Comparison of ENCODE assay signal across 17 mouse cellular contexts in genomic region chr19:3449248-3449647, GRCm38 (mm10). TPM values are rescaled to one million over a fixed set of nuclear protein-coding genes. Genes with fewer than 3 reads are reported as not detected.
DNase-seq lines count a peak whose midpoint lies in the region; ATAC-seq lines count a peak whose summit lies in the region.
"Had no signal": no experiment of that assay in that cellular context is flagged by ENCODE, and none has a peak within 500 bp of the region (broad histone marks: within the 10 kb centered on the region; RNA-seq: fewer than 3 reads in every experiment).

No protein-coding gene starts in this region.

- peaks cover 10% of the 10 kb centered on the region for H3K4me1 ChIP-seq in heart, embryonic 12.5 days (replicated peaks)
- H3K4me1 ChIP-seq in megakaryocyte, embryonic 14.5 days = peaks cover 21% of the 10 kb centered on the region
- H3K4me1 ChIP-seq in lung, embryonic 16.5 days (replicated peaks; ENCODE audit: control insufficient read depth, insufficient read depth, low read length) = no peaks in the 10 kb centered on the region
- no peaks in the 10 kb centered on the region for H3K4me1 ChIP-seq in forebrain, embryonic 11.5 days (replicated peaks; ENCODE audit: control insufficient read depth, insufficient read depth, low read length)
- H3K4me1 ChIP-seq: forebrain, embryonic 10.5 days had no signal

- H3K4me2 ChIP-seq in heart, embryonic 12.5 days = no peak overlapping the region
- no peak overlapping the region for H3K4me2 ChIP-seq in lung, embryonic 16.5 days (ENCODE audit: low read depth, low read length)
- no peak overlapping the region for H3K4me2 ChIP-seq in forebrain, embryonic 11.5 days (ENCODE audit: low read depth, low read length, severe bottlenecking)
- H3K4me2 ChIP-seq: limb, embryonic 13.5 days; midbrain, embryonic 12.5 days had no signal

- H3K27me3 ChIP-seq in heart, embryonic 12.5 days (replicated peaks) = no peaks in the 10 kb centered on the region
- peaks cover 6% of the 10 kb centered on the region for H3K27me3 ChIP-seq in megakaryocyte, embryonic 14.5 days (replicated peaks)
- no peaks in the 10 kb centered on the region for H3K27me3 ChIP-seq in lung, embryonic 16.5 days (ENCODE audit: control insufficient read depth, insufficient read depth, low read depth, low read length)
- H3K27me3 ChIP-seq in forebrain, embryonic 11.5 days (ENCODE audit: control insufficient read depth, insufficient read depth, low read length) = no peaks in the 10 kb centered on the region
- H3K27me3 ChIP-seq: limb, embryonic 13.5 days; midbrain, embryonic 12.5 days had no signal

- H3K36me3 ChIP-seq in heart, embryonic 12.5 days = peaks cover 10% of the 10 kb centered on the region; the same call in 1 of the 2 replicates
- H3K36me3 ChIP-seq in megakaryocyte, embryonic 14.5 days (replicated peaks; ENCODE audit: low read length) = peaks cover 17% of the 10 kb centered on the region
- H3K36me3 ChIP-seq in lung, embryonic 16.5 days (ENCODE audit: control insufficient read depth, insufficient read depth, low read length) = peaks cover 3% of the 10 kb centered on the region; the same call in 1 of the 2 replicates
- H3K36me3 ChIP-seq in forebrain, embryonic 11.5 days (ENCODE audit: control insufficient read depth, insufficient read depth, low read length) = peaks cover 2% of the 10 kb centered on the region; the same call in 1 of the 2 replicates

- peaks cover 5% of the 10 kb centered on the region; the same call in 1 of the 2 replicates for H3K9me3 ChIP-seq in heart, embryonic 12.5 days (replicated peaks)
- H3K9me3 ChIP-seq in megakaryocyte, embryonic 14.5 days = peaks cover 4% of the 10 kb centered on the region
- H3K9me3 ChIP-seq in lung, embryonic 16.5 days (ENCODE audit: control insufficient read depth, low read length) = no peaks in the 10 kb centered on the region
- H3K9me3 ChIP-seq in forebrain, embryonic 11.5 days (ENCODE audit: control insufficient read depth, low read length) = no peaks in the 10 kb centered on the region
- H3K9me3 ChIP-seq: heart, embryonic 10.5 days; limb, embryonic 13.5 days had no signal

- H3K27ac ChIP-seq in heart, embryonic 12.5 days (ENCODE audit: poor library complexity, severe bottlenecking) = no peak overlapping the region
- peak overlapping the region; percentile 10; the same call in 1 of the 2 replicates for H3K27ac ChIP-seq in lung, embryonic 16.5 days (ENCODE audit: low read length)
- H3K27ac ChIP-seq in forebrain, embryonic 11.5 days (ENCODE audit: low read depth, low read length) = no peak overlapping the region
- H3K27ac ChIP-seq: forebrain, embryonic 10.5 days; heart, embryonic 10.5 days; limb, embryonic 13.5 days; midbrain, embryonic 12.5 days had no signal

- no peak overlapping the region for H3K9ac ChIP-seq in heart, embryonic 12.5 days
- no peak overlapping the region for H3K9ac ChIP-seq in lung, embryonic 16.5 days (ENCODE audit: low read length)
- no peak overlapping the region for H3K9ac ChIP-seq in forebrain, embryonic 11.5 days (ENCODE audit: low read length)
- H3K9ac ChIP-seq: limb, embryonic 13.5 days; midbrain, embryonic 12.5 days had no signal

- 58% methylated on average over 3 of the region's 3 CpGs for WGBS in heart, embryonic 12.5 days
- WGBS in lung, embryonic 16.5 days = 47% methylated on average over 3 of the region's 3 CpGs
- WGBS in forebrain, embryonic 11.5 days = 75% methylated on average over 3 of the region's 3 CpGs

- H3K4me3 ChIP-seq in heart, embryonic 12.5 days = no peak overlapping the region
- H3K4me3 ChIP-seq in megakaryocyte, embryonic 14.5 days (replicated peaks) = peak overlapping the region; percentile 4
- no peak overlapping the region for H3K4me3 ChIP-seq in lung, embryonic 16.5 days (ENCODE audit: low read length)
- H3K4me3 ChIP-seq in forebrain, embryonic 11.5 days (ENCODE audit: low read depth, low read length) = no peak overlapping the region
- H3K4me3 ChIP-seq: forebrain, embryonic 10.5 days; heart, embryonic 10.5 days; limb, embryonic 13.5 days; midbrain, embryonic 12.5 days had no signal

- ATAC-seq in heart, embryonic 12.5 days (ENCODE audit: insufficient number of reproducible peaks, low FRiP score) = 0 out of 2 replicates have a peak, but pooled peaks have one; percentile 37
- no peak for ATAC-seq in megakaryocyte, adult 5-6 weeks (ENCODE audit: poor library complexity, severe bottlenecking)
- ATAC-seq in lung, embryonic 16.5 days (ENCODE audit: low read depth) = no peak
- ATAC-seq in forebrain, embryonic 11.5 days (replicated peaks; ENCODE audit: low FRiP score) = no peak

- no peak for DNase-seq in heart, postnatal 4 days
- no peak for DNase-seq in embryo, embryonic 11 days
- no peak for DNase-seq in forebrain, embryonic 11.5 days (ENCODE audit: low spot score)
- DNase-seq in frontal cortex, adult 2 months (ENCODE audit: extremely low spot score in 1 of 2, low spot score in 1 of 2) = no peak
- DNase-seq: adrenal gland, postnatal 10 days; B cell, adult 2 months; right cerebral cortex, postnatal 4 days; thymus, postnatal 14 days had no signal

RNA-seq across cellular contexts. Expression of gene Gal, which starts 34.9 kb away (rescaled TPM):
- 8.1 and 8.5 TPM in 2 replicates for polyA plus RNA-seq in heart, embryonic 12.5 days (2016; fragmentation: Nextera tagmentation; extraction: Ambion mirVana)
- total RNA-seq in heart, postnatal 4 days (2021) = under 1 TPM; 0.36 to 0.47 TPM
- 0.65 TPM in 1 of 2 replicates, not detected in the other for polyA plus RNA-seq in megakaryocyte, embryonic 14.5 days (2012; ENCODE audit: insufficient read depth, low replicate concordance)
- total RNA-seq in megakaryocyte, adult 5-6 weeks (2015) = 1.1 and 2.0 TPM in 2 replicates
- total RNA-seq in megakaryocyte, adult 5-6 weeks (2017) = 0.70 TPM in 1 of 2 replicates, not detected in the other
- polyA plus RNA-seq in lung, embryonic 16.5 days (2015; fragmentation: Nextera tagmentation; extraction: Ambion mirVana) = 1.3 and 2.8 TPM in 2 replicates
- 1.1 TPM in 2 replicates for polyA plus RNA-seq in forebrain, embryonic 11.5 days (2014; fragmentation: Nextera tagmentation; extraction: Ambion mirVana)
- 8.7 and 10.8 TPM in 2 replicates for polyA plus RNA-seq in frontal cortex, adult 2 months (2012; rRNA removed)
- polyA plus RNA-seq: liver, embryonic 16.5 days had no signal
